Mouse (Mus musculus) ES-E14 (cell line): ENCODE results near the gene Lgmn. TPM values are rescaled to one million over a fixed set of nuclear protein-coding genes. Genes with fewer than 3 reads are reported as not detected.
A peak's percentile ranks its signal among the peaks of the same experiment; 100 is the strongest.

Experiments
- DNase-seq: peaks from one replicate; pipeline ENCODE4 v3.0.0-alpha.2; 2013; ENCODE audit warnings: low read depth, low spot score
- H3K27ac ChIP-seq: 2 replicates; pipeline ENCODE4 v1.5.1; 2012; ENCODE audit warnings: low read depth, mild to moderate bottlenecking, low read length, moderate library complexity, mixed read lengths; ENCODE audit not compliant: poor library complexity, insufficient read depth, severe bottlenecking
- H3K36me3 ChIP-seq: 2 replicates; pipeline ENCODE4 v1.6.1; 2012; ENCODE audit warnings: mild to moderate bottlenecking, low read length, moderate library complexity, mixed read lengths; ENCODE audit not compliant: control insufficient read depth, poor library complexity, insufficient read depth, severe bottlenecking
- H3K4me1 ChIP-seq, 2 experiments: fragments of 150-350 bp in 1 of 2; sonication (generic) in 1 of 2; 2 replicates each; pipeline ENCODE4 v1.6.1; 2012; ENCODE audit warnings: low read length in 2 of 2, mild to moderate bottlenecking in 1 of 2, mixed read lengths in 1 of 2; ENCODE audit not compliant: control insufficient read depth in 2 of 2, insufficient read depth in 2 of 2, poor library complexity in 1 of 2
- H3K4me3 ChIP-seq, 2 experiments: fragments of 150-350 bp in 1 of 2; sonication (generic) in 1 of 2; 2 replicates each; pipeline ENCODE4 v1.5.1; 2012; ENCODE audit warnings: low read length in 2 of 2, low read depth in 1 of 2, mild to moderate bottlenecking in 1 of 2, mixed read lengths in 1 of 2; ENCODE audit not compliant: insufficient read depth in 1 of 2, poor library complexity in 1 of 2, severe bottlenecking in 1 of 2
- H3K9ac ChIP-seq: 2 replicates; pipeline ENCODE4 v1.6.1; 2012; ENCODE audit warnings: low read depth, mild to moderate bottlenecking, low read length, mixed read lengths; ENCODE audit not compliant: poor library complexity, insufficient read depth, severe bottlenecking
- H3K9me3 ChIP-seq: fragments of 150-350 bp; sonication (generic); 2 replicates; pipeline ENCODE4 v1.6.1; 2012; ENCODE audit warnings: low read depth, mild to moderate bottlenecking, low read length; ENCODE audit not compliant: control insufficient read depth, insufficient read depth
- CHD2 ChIP-seq: IDR thresholded peaks from 2 replicates; pipeline ENCODE4 v1.6.1; 2014; ENCODE audit warnings: mild to moderate bottlenecking, low read depth, low read length, inconsistent platforms
- HCFC1 ChIP-seq: IDR thresholded peaks from 2 replicates; pipeline ENCODE4 v1.6.1; 2012; ENCODE audit warnings: low read length, inconsistent platforms, borderline replicate concordance; ENCODE audit not compliant: insufficient read depth
- MAFK ChIP-seq: IDR thresholded peaks from 2 replicates; pipeline ENCODE4 v1.6.1; 2014; ENCODE audit warnings: mild to moderate bottlenecking, low read depth, low read length, inconsistent platforms; ENCODE audit not compliant: insufficient read depth
- ZC3H11A ChIP-seq: IDR thresholded peaks from 2 replicates; pipeline ENCODE4 v1.6.1; 2012; ENCODE audit warnings: low read depth, mild to moderate bottlenecking, inconsistent platforms, low read length, borderline replicate concordance
- ZNF384 ChIP-seq: IDR thresholded peaks from 2 replicates; pipeline ENCODE4 v1.6.1; 2012; ENCODE audit warnings: low read depth, low read length, inconsistent platforms
- in situ Hi-C, 2 experiments: fragments of 600-800 bp; cut with MboI; formaldehyde crosslinking; loops; one replicate each; pipeline ENCODE4 v1.15.1; 2025; ENCODE audit warnings: low sequenced_read_pairs in 2 of 2, inconsistent platforms in 1 of 2; ENCODE audit not compliant: unreplicated experiment in 2 of 2
- total RNA-seq: library from RNA; depleted of rRNA; stranded (reverse); fragments of 300-350 nt; gene quantifications from 2 replicates; pipeline ENCODE4 v1.2.3, GENCODE M21; 2012

Gene Lgmn
- total RNA-seq, 1 experiment = 99.1 TPM

GRCm38 (mm10) chr12:102416391-102416837 is 23.2 kb downstream of the Lgmn start:
- H3K4me1 ChIP-seq = peaks cover 0 to 18% of the 10 kb centered on the region in 2 experiments; a peak in 2 of 4 replicates
- DNase-seq = no peak
- H3K9ac ChIP-seq = no peak overlapping the region

GRCm38 (mm10) chr12:102414686-102415085 is 24.9 kb downstream of the Lgmn start:
- no peak overlapping the region; the same call in 1 of the 2 replicates for H3K27ac ChIP-seq

More at GRCm38 (mm10) chr12:102416391-102416837, 23.2 kb downstream of the Lgmn start:
- TF ChIP-seq CHD2 (no peak), MAFK (no peak), ZNF384 (no peak), ZC3H11A (no peak), HCFC1 (no peak)
- Histone ChIP-seq H3K9me3 (no peaks in the 10 kb centered on the region), H3K27ac (no peak overlapping the region), H3K36me3 (peaks cover 5% of the 10 kb centered on the region; the same call in 1 of the 2 replicates), H3K4me3 (no peak overlapping the region)
- in situ Hi-C loops = no loop called here

DNA sequence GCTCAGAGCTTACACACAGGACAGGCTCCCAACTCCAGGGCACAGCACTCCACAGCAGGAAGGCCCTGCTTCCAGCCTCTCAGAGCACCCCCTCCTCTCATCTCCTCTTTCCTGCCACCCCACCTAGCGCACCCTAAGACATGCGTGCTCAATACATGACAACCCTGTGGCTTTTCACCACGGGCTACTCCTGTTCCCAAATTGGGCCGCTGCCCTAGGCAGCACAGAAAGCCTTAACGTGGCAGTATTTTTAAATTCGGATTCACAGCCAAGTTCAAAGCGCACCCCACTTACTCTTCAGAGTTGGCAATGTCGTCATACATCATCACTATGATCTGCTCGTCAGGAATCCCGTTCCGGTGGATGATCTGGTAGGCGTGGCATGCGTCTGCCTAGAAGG is 26.4 kb downstream of the Lgmn start:
- Histone ChIP-seq H3K27ac (no peak overlapping the region), H3K4me3 (peak overlapping the region in 1 of 2 experiments; percentile 65; a peak in 1 of 4 replicates), H3K4me1 (peaks cover 0 to 14% of the 10 kb centered on the region in 2 experiments; a peak in 2 of 4 replicates), H3K9ac (no peak overlapping the region), H3K36me3 (peaks cover 5% of the 10 kb centered on the region; the same call in 1 of the 2 replicates), H3K9me3 (no peaks in the 10 kb centered on the region)
- in situ Hi-C loops = no loop called here
- TF ChIP-seq ZNF384 = no peak
- TF ChIP-seq MAFK = no peak
- no peak for TF ChIP-seq ZC3H11A
- TF ChIP-seq HCFC1 = no peak
- no peak for TF ChIP-seq CHD2
- no peak for DNase-seq

More at GRCm38 (mm10) chr12:102414686-102415085, 24.9 kb downstream of the Lgmn start:
- Histone ChIP-seq H3K4me3 (no peak overlapping the region), H3K36me3 (peaks cover 5% of the 10 kb centered on the region; the same call in 1 of the 2 replicates), H3K4me1 (peaks cover 0 to 15% of the 10 kb centered on the region in 2 experiments; a peak in 2 of 4 replicates), H3K9ac (no peak overlapping the region), H3K9me3 (no peaks in the 10 kb centered on the region)
- TF ChIP-seq ZNF384 = no peak
- TF ChIP-seq HCFC1 = no peak
- TF ChIP-seq CHD2 = no peak
- in situ Hi-C loops = no loop called here
- DNase-seq = no peak

GRCm38 (mm10) chr12:102398588-102398987 is 41.0 kb downstream of the Lgmn start:
- Histone ChIP-seq H3K9ac (no peak overlapping the region), H3K4me1 (0 out of 4 replicates have a peak, but pooled peaks cover 0 to 2% of the 10 kb centered on the region in 2 experiments), H3K4me3 (peak overlapping the region; percentile 9 to 44; a peak in 1 of 4 replicates), H3K9me3 (no peaks in the 10 kb centered on the region), H3K36me3 (peaks cover 43% of the 10 kb centered on the region), H3K27ac (no peak overlapping the region)
- no peak for DNase-seq
- no peak for TF ChIP-seq ZC3H11A
- no peak for TF ChIP-seq CHD2
- no peak for TF ChIP-seq HCFC1
- TF ChIP-seq ZNF384 = no peak
- TF ChIP-seq MAFK = no peak
- in situ Hi-C loops = loop anchor here in 1 of 2 experiments (10.0 kb wide), 1 partner anchor 66 kb away; the partner anchor contains the start of gene Golga5
